Mouse (Mus musculus): ENCODE results near the gene Fbxo21.

Fbxo21 gene

GRCm38 (mm10) chr5:118023053-118023452 is 46.5 kb downstream of the Fbxo21 start:
- DNase-seq (ENCODE audit: low spot score) = no peak

DNA sequence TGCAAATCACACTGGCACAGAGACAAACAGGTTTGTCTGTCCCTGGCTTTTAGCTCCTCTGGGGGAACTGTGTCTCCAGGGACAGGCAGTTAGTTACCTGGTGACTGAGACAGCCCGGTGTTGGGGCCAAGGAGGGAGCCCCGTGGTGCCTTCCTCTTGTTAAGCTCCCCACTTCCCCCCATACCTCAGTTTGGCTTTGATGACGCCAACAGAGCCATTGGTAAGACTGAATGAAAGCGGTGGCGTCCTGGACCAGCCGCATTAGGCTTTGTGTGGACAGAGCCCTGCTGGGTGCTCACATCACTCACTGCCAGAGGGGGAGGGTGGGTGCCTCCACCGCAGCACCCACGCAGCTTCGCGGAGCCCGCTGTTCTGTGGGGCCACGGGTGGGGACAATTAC is 49.4 kb downstream of the Fbxo21 start:
- no peak for DNase-seq (ENCODE audit: low spot score)

DNA sequence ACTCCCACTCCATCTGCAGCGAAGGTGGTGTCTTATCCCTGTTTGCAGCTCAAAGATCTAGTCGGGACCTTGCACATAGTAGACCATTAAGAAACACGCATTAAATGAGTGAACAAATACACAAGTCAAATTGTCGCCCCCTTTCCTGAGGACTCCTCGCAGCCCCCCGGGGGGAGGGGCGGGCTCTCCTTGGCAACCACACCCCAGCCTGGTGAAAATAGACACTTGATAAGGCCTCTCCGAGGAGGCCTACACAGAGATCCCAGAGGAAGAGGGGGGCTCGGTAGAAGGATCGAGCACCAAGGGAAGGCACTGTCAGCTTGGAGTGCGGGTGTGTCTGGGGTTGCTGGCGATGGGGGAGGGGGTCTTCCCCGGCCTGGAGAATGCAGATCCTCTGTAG is 49.8 kb downstream of the Fbxo21 start:
- DNase-seq (ENCODE audit: low spot score) = no peak

GRCm38 (mm10) chr5:118027101-118027697 is 50.7 kb downstream of the Fbxo21 start:
- no peak for DNase-seq (ENCODE audit: low spot score)

DNA sequence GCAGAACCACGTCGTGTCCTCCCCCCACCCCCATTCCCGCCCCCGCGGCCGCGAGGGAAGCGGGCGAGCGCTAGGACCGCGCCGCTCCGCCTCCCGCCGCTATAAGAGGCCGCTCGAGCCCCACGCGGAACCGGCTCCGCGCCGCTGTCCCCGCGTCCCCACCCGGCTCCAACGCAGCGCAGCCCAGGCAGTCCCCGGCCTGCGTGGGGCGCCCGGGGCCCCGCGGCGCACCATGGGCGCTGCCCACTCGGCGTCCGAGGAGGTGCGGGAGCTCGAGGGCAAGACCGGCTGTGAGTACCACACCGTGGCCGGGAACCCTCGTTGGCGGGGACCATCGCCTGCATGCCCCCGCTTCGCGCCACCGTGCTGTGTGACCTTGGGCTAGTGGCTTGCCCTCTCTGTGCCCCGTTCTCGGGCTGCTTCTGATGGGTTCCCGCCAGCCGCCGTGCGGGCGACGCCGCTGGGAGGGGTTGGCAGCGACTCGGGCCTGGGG is 51.2 kb downstream of the Fbxo21 start, which contains the start of gene Tesc:
Gene Tesc, plus strand, starts transcription at position 46 of the 493 bp plus-strand sequence.
- no peak for DNase-seq (ENCODE audit: low spot score)

DNA sequence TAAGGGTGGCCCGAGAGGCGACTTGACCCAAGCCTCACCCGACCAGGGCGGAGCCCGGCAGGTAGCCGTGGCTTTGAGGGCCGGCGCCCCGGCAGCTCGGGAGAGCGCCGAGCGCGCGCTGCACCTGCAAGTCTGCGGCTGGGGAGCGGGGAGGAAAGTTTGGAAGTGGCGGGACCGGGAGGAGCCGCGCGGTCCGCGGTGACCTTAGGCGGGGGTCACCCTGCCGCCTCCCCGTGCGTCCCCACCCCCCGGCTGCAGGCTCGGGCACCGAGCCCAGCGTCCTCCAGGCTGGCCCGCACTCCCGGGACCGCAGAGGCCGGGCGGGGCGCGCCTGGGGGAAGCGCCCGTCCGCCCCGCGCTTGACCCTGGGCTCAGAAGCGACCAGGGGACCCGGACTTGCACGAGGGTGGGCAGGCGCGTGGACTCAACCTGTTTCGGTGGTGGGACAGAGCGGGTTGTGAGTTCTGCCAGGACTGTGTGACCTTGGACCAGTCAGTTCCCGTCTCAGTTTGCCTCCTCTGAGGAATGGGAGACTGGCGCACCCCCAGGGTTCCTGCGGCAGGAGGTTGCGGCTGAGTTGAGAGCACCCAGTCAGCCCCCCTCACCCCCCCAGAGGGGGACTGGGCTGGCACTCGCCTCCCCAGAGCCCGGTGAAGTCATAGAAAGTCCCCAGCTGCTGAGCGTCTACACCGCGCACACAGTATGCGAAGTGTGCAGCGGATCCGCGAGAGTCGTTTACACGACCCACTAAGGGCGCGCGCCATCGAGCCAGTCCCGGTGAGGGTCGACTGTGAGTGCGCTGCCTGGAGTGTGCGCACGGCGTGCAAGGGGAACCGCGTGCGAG is 51.9 kb downstream of the Fbxo21 start:
- no peak for DNase-seq (ENCODE audit: low spot score)

GRCm38 (mm10) chr5:118029035-118029408 is 52.5 kb downstream of the Fbxo21 start:
- no peak for DNase-seq (ENCODE audit: low spot score)

DNA sequence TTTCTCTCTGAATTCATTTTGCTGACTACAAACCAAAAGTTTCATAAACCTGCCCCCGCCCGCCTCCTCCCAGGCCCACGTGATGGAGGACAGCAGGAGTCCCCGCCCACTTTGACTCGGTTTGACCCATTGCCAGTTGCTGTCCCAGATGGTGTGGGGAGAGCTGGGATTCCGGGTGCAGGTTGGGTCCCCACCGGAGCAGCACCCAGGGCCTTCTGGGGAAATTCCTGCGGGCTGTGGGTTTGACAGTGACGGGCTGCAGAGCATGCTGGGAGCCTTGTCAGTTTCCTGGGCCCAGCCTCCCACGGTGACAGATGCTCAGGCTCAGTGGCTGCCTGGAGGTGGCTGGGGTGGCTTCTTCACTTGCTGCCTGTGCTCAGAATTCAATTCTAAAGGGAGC is 52.9 kb downstream of the Fbxo21 start:
- DNase-seq (ENCODE audit: low spot score) = no peak

GRCm38 (mm10) chr5:118030022-118030675 is 53.6 kb downstream of the Fbxo21 start:
- no peak for DNase-seq (ENCODE audit: low spot score)

- no peak for DNase-seq (ENCODE audit: low spot score)
These were observed 54.5 kb downstream of the Fbxo21 start for GRCm38 (mm10) chr5:118031059-118031458.

DNA sequence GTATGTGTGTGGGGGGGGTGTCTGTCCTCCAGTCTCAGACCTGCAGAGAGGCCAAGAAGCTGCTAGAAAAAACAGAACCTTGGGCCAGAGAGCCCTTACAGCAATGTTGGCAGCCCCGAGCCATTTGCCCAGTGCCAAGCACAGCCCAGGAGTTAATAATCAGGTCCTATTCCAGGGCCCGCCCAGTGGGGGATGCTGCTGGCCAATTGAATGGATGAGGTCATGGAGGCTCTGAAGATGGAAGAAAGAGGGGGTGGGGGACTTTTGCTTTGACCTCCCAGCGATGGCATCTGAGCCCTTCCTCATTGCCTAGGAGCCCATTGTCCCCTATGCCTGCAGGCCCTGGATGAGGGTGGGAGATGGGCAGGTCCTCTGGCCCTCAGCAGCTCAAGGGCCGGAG is 55.0 kb downstream of the Fbxo21 start:
- no peak for DNase-seq (ENCODE audit: low spot score)

GRCm38 (mm10) chr5:118033328-118033727 is 56.8 kb downstream of the Fbxo21 start:
- no peak for DNase-seq (ENCODE audit: low spot score)

DNA sequence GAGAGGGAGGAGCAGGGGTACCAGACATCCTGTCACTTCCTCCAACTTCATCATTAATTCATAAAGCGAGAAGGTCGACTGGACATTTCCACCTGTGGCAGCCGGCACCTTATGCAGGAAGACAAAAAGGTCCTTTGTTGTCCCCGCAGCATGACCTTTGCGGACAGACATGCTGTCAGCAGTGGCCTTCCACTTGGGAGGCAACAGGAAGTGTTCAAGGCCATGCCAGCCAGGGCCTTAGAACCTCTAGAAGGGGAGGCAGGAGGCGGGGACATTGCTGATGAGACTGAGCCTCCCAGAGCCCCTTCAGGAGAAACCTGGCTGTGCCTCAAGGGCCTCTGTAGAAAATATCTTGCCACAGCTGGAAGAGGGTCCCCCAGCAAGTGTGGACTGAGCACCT is 57.2 kb downstream of the Fbxo21 start:
- no peak for DNase-seq (ENCODE audit: low spot score)

DNA sequence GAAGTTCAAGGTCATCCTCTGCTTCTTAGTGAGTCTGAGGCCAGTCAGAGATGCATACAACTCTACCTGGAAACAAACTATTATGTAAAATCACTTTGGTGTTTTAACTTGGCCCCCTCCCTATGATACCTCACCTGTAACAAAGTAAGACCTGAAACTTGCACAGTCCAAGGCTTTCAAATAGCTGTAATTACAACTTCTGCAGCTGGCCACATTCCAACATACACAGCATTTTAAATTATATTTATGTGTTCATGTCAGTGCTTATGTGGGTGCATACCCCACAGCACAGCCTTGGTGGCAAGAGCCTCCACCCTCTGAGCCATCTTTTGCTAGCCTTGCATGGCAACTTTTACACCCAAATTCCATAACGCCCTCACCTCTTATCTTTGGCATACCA is 58.1 kb downstream of the Fbxo21 start:
- DNase-seq (ENCODE audit: low spot score) = no peak

DNA sequence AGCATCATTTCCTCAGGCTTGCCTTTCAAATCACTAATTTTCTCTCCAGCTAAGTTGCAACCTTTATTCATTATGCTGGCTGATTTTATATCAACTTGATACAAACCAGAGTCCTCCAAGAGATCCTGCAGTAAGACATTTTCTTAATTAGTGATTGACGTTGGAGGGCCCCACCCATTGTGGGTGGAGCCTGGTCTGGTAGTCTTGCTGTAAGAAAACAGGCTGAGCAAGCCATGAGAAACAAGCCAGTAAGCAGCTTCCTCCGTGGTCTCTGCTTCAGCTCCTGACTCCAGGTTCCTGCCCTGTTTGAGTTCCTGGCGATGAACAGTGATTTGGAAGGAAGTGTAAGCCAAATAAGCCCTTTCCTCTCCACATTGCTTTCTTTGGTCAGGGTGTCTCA is 59.3 kb downstream of the Fbxo21 start:
- DNase-seq (ENCODE audit: low spot score) = no peak

GRCm38 (mm10) chr5:118036888-118037797 is 60.6 kb downstream of the Fbxo21 start:
- no peak for DNase-seq (ENCODE audit: low spot score)

- no peak for DNase-seq (ENCODE audit: low spot score)
These were observed 61.4 kb downstream of the Fbxo21 start for GRCm38 (mm10) chr5:118037798-118038484.

GRCm38 (mm10) chr5:118039241-118039668 is 62.7 kb downstream of the Fbxo21 start:
- no peak for DNase-seq (ENCODE audit: low spot score)

GRCm38 (mm10) chr5:118042599-118042998 is 66.1 kb downstream of the Fbxo21 start:
- DNase-seq (ENCODE audit: low spot score) = no peak

- DNase-seq (ENCODE audit: low spot score) = no peak
These were observed 67.2 kb downstream of the Fbxo21 start for GRCm38 (mm10) chr5:118043761-118044160.

DNA sequence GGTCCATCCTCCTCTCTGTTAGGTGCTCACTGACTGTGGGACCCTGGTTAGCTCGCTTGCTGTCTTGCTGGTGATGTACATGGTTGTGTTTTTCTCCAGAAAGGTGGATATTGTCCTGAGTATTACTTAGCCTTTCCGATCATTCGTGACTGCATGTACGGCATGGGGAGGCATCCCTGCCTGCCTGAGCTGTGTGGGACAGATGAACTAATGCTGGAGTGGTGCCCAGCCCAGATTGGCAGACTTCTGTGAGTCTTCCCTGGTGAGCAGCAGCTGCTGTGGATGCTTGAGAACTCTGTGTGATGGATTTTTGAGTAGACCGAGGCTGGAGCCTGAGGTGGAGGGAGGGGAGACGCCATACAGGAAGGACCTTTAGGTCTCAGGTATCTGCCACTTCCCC is 68.4 kb downstream of the Fbxo21 start:
- no peak for DNase-seq (ENCODE audit: low spot score)

Data from ovary, postnatal 10 days (tissue).